Mouse (Mus musculus): ENCODE results near the gene Trim65.
"Not testable (repeated sequence)": the region's sequence is repeated elsewhere in the genome, so short reads cannot be mapped to it uniquely, and the experiment has no call there.

The Trim65 gene

GRCm38 (mm10) chr11:116108464-116109137 is 22.3 kb downstream of the Trim65 start:
- no peak for DNase-seq (ENCODE audit: low spot score in 2 of 2)

DNA sequence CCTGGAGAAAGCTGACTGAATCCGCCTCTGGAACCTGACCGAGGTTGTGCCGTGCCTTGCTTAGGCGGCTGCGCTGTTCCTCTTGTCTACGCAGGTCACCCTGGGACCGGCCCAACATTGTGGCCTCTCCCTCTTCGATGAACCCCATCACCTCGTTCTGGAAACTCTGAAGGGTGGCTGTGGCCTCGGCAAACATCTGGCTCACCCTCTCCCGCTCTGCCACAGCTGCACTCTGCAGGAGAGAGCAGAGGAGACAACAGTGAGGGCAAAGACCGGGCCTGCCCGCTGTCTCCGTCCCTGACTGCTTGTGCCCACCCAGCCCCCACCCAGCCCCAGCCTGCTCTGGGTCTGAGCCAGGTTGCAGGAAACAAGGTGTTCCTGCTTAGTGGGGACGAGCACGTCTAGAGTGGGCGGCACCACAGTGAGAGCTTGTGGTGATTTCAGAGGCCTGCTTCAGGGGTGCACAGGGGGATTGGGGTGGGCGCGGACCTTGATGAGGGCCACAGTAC is 23.1 kb downstream of the Trim65 start:
- no peak for DNase-seq (ENCODE audit: low spot score in 2 of 2)

GRCm38 (mm10) chr11:116106963-116107776 is 23.8 kb downstream of the Trim65 start:
- no peak for DNase-seq (ENCODE audit: low spot score in 2 of 2)

DNA sequence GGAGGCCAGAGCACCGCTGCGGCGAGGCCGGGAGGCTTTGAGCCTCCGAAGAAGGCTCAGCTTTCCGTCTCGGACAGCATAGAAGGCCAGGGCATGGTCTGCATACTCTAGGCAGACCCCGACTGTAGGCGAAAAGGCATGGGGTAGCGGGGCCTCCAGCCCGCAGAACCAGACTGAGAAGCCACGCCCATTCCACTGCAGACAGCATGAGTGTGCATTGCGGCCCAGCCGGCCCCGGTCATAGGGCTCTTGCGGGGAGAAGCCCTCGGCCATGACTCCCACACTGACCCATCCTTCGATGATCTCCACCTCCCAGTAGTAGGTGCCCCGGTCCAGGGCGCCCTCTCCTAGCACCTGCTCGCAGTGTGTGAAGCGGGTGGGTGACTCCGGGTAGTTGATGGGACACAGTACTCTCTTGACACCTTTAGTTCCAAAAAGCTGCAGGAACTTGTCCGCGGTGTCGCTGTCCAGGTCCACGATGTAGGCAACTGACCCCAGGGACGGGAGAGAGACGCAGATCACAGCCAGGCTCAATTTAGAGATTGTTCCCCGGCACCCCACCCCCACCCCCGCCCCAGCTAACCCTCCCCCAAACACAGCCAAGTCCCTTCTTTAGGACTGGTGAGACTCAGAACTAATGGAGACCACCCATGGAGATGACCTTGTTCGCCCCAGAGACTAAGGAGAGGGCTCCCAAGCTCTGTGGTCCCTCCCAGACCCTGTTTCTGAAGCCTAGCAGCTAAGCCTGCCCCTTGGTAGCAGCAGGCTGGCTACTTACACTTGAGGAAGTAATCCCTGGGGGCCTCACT is 24.6 kb downstream of the Trim65 start:
- DNase-seq (ENCODE audit: low spot score in 2 of 2): no peak

GRCm38 (mm10) chr11:116105065-116105464 is 25.9 kb downstream of the Trim65 start:
- DNase-seq (ENCODE audit: low spot score in 2 of 2): no peak

GRCm38 (mm10) chr11:116104006-116104646 is 26.8 kb downstream of the Trim65 start:
- no peak for DNase-seq (ENCODE audit: low spot score in 2 of 2)

DNA sequence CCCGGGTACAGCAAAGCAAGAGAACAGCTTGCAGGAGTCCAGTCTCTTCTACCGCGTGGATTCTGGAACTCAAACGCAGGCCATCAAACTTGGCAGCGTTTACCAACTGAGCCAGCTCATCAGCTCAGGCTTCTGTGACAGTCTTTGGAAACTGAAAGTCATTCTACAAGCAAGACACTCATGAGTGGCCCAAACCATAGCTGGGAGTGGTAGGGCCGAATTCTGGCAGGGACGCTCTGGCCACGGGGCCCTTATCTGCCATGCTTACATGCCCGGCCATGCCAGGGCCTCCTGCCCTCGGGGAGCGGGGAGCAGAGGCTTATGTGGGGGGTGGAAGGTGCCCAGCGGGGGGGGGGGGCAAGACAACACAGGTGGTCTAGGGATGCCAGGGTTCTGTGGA is 27.4 kb downstream of the Trim65 start:
- DNase-seq (ENCODE audit: low spot score in 2 of 2): no peak

DNA sequence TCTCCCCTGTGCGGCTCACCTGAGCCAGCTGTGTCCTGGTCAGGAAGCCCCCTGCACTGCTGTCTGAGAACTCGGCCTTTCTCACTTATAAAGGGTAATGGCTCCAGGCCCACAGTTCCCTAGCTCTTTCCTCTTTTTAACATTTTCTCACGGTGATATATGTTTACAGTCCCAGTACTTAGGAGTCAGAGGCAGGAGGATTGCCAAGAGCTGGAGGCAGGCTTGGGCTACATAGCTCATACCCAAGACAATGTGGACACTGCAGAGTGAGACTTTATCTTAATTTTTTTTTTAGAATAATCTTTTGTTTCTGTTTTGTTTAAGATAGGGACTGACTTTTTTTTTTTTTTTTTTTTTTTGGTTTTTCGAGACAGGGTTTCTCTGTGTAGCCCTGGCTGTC is 28.5 kb downstream of the Trim65 start:
- no peak for DNase-seq (ENCODE audit: low spot score in 2 of 2)

- DNase-seq (ENCODE audit: low spot score in 2 of 2): no peak
Observed at GRCm38 (mm10) chr11:116101931-116102381, 29.0 kb downstream of the Trim65 start.

DNA sequence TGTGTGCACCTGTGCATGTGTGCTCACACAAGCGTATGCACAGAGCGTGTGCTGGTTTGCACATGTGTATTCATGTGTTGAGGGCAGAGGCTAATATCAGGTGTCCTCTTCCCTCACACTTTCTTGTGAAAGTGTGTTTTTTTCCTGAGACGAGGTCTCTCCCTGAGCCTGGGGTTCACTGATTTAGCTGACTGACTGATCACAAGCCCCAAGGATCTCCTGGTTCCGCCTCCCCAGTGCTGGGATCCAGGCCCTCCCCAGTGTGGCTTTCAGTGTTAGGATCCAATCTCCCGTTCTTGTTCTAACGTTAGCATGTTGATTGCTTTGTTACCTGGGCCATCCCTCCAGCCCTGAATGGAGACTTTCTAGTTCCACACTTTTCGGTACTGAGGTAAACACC is 30.1 kb downstream of the Trim65 start:
- DNase-seq (ENCODE audit: low spot score in 2 of 2): no peak

GRCm38 (mm10) chr11:116100385-116100784 is 30.5 kb downstream of the Trim65 start:
- DNase-seq (ENCODE audit: low spot score in 2 of 2): no peak

DNA sequence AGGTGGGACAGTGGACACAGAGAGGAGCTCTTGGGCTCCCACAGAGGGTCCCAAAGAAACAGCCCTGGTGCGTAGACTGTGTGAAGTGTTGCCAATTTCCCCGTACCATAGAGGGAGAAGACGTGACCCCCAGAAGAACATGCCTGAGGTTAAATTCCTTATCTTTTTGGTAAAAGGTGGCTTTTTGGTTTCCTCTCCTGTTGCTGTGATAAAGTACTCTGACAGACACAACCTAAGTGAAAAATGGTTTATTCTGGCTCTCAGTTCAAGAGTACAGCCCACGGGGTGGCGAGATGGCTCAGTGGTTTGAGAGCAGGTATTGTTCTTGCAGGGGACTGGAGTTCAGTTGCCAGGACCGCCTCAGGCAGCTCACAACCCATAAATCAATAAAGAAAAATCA is 31.5 kb downstream of the Trim65 start:
- no peak for DNase-seq (ENCODE audit: low spot score in 2 of 2)

- no peak for DNase-seq (ENCODE audit: low spot score in 2 of 2)
Observed at GRCm38 (mm10) chr11:116098711-116099460, 32.0 kb downstream of the Trim65 start.

GRCm38 (mm10) chr11:116096213-116097108 is 34.5 kb downstream of the Trim65 start:
- no peak for DNase-seq (ENCODE audit: low spot score in 2 of 2)

DNA sequence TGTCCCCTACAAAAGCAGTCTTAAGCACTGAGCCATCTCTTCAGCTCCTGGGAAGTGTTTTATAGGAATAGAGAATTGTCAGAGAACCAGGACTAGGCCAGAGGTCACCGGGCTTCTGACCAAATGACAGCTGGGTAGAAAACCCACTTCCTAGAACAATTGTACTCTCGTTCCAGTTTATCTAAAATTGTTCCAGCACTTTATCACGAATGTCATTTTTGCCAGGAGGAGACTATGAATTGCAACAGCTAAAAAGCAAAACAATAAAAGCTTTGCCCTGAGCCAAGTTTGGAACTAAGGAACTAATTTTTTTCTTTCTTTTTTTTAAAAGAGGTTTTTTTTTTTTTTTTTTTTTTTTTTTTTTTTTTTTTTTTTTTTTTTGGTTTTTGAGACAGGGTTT is 35.4 kb downstream of the Trim65 start:
- no peak for DNase-seq (ENCODE audit: low spot score in 2 of 2)

- no peak for DNase-seq (ENCODE audit: low spot score in 2 of 2)
Observed at GRCm38 (mm10) chr11:116093771-116094565, 37.0 kb downstream of the Trim65 start.

GRCm38 (mm10) chr11:116092959-116093358 is 38.0 kb downstream of the Trim65 start:
- DNase-seq (ENCODE audit: low spot score in 2 of 2): not testable (repeated sequence)

GRCm38 (mm10) chr11:116091591-116091990 is 39.3 kb downstream of the Trim65 start:
- no peak for DNase-seq (ENCODE audit: low spot score in 2 of 2)

DNA sequence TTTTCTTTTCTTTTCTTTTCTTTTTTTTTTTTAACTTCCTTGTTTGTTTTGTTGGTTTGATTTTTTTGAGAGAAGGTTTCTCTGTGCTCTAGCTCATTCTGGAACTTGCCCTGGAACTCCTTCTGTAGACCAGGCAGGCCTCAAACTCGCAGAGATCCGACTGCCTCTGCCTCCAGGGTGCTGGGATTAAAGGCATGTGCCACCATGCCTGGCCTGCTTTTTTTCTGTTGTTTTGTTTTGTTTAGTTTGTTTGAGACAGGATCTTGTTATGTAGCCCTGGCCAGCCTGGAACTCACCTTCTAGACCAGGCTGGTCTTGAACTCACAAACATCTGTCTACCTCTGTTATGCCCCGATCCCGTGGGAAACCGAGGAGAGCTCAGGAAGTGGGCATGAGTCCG is 41.4 kb downstream of the Trim65 start:
- no peak for DNase-seq (ENCODE audit: low spot score in 2 of 2)
